Mouse (Mus musculus) brain, embryonic 14.5 days (tissue): ENCODE measurements at regions not wholly inside any gene's neighbourhood (a gene's known extent, or its start where the extent isn't known, plus 50 kb on each side); places are given as distances from the start of the nearest gene placed in this dataset.

ENCODE experiments used
- CTCF ChIP-seq: fragments of 200-500 bp; IDR thresholded peaks from 2 replicates; pipeline ENCODE4 v1.5.1; 2012; ENCODE audit warnings: inconsistent platforms, mild to moderate bottlenecking, moderate library complexity, borderline replicate concordance; ENCODE audit not compliant: insufficient read depth, insufficient read length; ENCODE audit errors: extremely low read depth
- POLR2A ChIP-seq: fragments of 200-500 bp; IDR thresholded peaks from 2 replicates; pipeline ENCODE4 v1.6.1; 2012; ENCODE audit warnings: mild to moderate bottlenecking, inconsistent platforms, borderline replicate concordance; ENCODE audit not compliant: poor library complexity, insufficient read depth, insufficient read length, severe bottlenecking; ENCODE audit errors: extremely low read depth

GRCm38 (mm10) chr11:111978667-111979066 lies 803.4 kb upstream of the Sox9 start:
- no peak for TF ChIP-seq POLR2A
- no peak for TF ChIP-seq CTCF
